Mouse (Mus musculus) left cerebral cortex, adult 2 months (tissue): ENCODE measurements at regions not wholly inside any gene's neighbourhood (a gene's known extent, or its start where the extent isn't known, plus 50 kb on each side); places are given as distances from the start of the nearest gene placed in this dataset.

Experiments used
- DNase-seq, 2 experiments: peaks; one replicate each; pipeline ENCODE4 v3.0.0; 2021 to 2022; ENCODE audit warnings: low spot score in 2 of 2, mixed read lengths in 1 of 2; ENCODE audit errors: extremely low spot score in 1 of 2
- H3K27ac ChIP-seq: fragments of 200-600 bp; 2 replicates; pipeline ENCODE4 v1.8.1; 2022
- H3K4me3 ChIP-seq: fragments of 200-600 bp; 2 replicates; pipeline ENCODE4 v1.8.1; 2022
- CTCF ChIP-seq: fragments of 200-600 bp; IDR thresholded peaks from 2 replicates; pipeline ENCODE4 v1.8.1; 2022; ENCODE audit warnings: antibody characterized with exemption, mild to moderate bottlenecking, moderate library complexity
- intact Hi-C: fragments of 180-260 bp; cut with DNase I; formaldehyde crosslinking; loops from one replicate; pipeline ENCODE4 v1.15.1; 2025

- no peak overlapping the region for H3K27ac ChIP-seq
- no peak overlapping the region for H3K4me3 ChIP-seq
- no peak for TF ChIP-seq CTCF
- no peak for DNase-seq
- intact Hi-C loops = no loop called here
Observed at GRCm38 (mm10) chr10:117443426-117444350, 63.9 kb upstream of the Cpsf6 start.

GRCm38 (mm10) chr10:117441979-117442803, 62.4 kb upstream of the Cpsf6 start:
- intact Hi-C loops = no loop called here

GRCm38 (mm10) chr10:117441121-117441978, 61.5 kb upstream of the Cpsf6 start:
- TF ChIP-seq CTCF = no peak
- Histone ChIP-seq H3K4me3 (no peak overlapping the region), H3K27ac (no peak overlapping the region)
- no peak for DNase-seq
- intact Hi-C loops = no loop called here

More at GRCm38 (mm10) chr10:117441979-117442803, 62.4 kb upstream of the Cpsf6 start:
- no peak overlapping the region for H3K4me3 ChIP-seq
- H3K27ac ChIP-seq = no peak overlapping the region
- TF ChIP-seq CTCF = no peak
- DNase-seq = no peak

- no peak for DNase-seq
Observed at GRCm38 (mm10) chr10:117440225-117440976, 60.6 kb upstream of the Cpsf6 start.

GRCm38 (mm10) chr10:117439206-117440110, 59.6 kb upstream of the Cpsf6 start:
- DNase-seq = no peak
- H3K4me3 ChIP-seq = no peak overlapping the region
- H3K27ac ChIP-seq = no peak overlapping the region
- intact Hi-C loops = loop anchor here (5.0 kb wide), 2 partner anchors 167 to 238 kb away; no protein-coding TSS in a partner anchor
- no peak; the same call in none of the 2 replicates for TF ChIP-seq CTCF

More at GRCm38 (mm10) chr10:117440225-117440976, 60.6 kb upstream of the Cpsf6 start:
- H3K27ac ChIP-seq = no peak overlapping the region
- TF ChIP-seq CTCF = no peak
- H3K4me3 ChIP-seq = no peak overlapping the region
- intact Hi-C loops = no loop called here

- intact Hi-C loops = loop anchor here (5.0 kb wide), 2 partner anchors 166 to 239 kb away; no protein-coding TSS in a partner anchor
- Histone ChIP-seq H3K27ac (no peak overlapping the region), H3K4me3 (no peak overlapping the region)
- no peak for TF ChIP-seq CTCF
- DNase-seq = no peak
Observed at GRCm38 (mm10) chr10:117438614-117439193, 58.9 kb upstream of the Cpsf6 start.

- intact Hi-C loops = loop anchor here (2.0 to 5.0 kb wide), 3 partner anchors 166 to 239 kb away; partner anchors contain the start of gene Yeats4
- H3K4me3 ChIP-seq = no peak overlapping the region
- no peak for TF ChIP-seq CTCF
- no peak for DNase-seq
- peak overlapping the region; percentile 34; the same call in 1 of the 2 replicates for H3K27ac ChIP-seq
Observed at GRCm38 (mm10) chr10:117437970-117438369, 58.2 kb upstream of the Cpsf6 start.

GRCm38 (mm10) chr10:117436875-117437715, 57.3 kb upstream of the Cpsf6 start:
- no peak overlapping the region for H3K4me3 ChIP-seq
- TF ChIP-seq CTCF = peak; percentile 59
- DNase-seq = peak; percentile 19 to 34
- peak overlapping the region; percentile 66 for H3K27ac ChIP-seq
- intact Hi-C loops = loop anchor here (2.0 to 5.0 kb wide), 3 partner anchors 165 to 240 kb away; partner anchors contain the start of gene Yeats4
